Mouse (Mus musculus) G1E (cell line): ENCODE measurements around the gene Olfr1009. TPM values are rescaled to one million over a fixed set of nuclear protein-coding genes. Genes with fewer than 3 reads are reported as not detected.

Experiments used
- ATAC-seq: 2 replicates; pipeline ENCODE4 v1.8.0; 2016; ENCODE audit warnings: mild to moderate bottlenecking; ENCODE audit not compliant: insufficient number of reproducible peaks, poor library complexity, low FRiP score, severe bottlenecking; ENCODE audit errors: extremely low read depth
- DNase-seq: peaks from one replicate; pipeline ENCODE4 v3.0.0; 2012; ENCODE audit warnings: low spot score
- H3K27me3 ChIP-seq: 2 replicates; pipeline ENCODE4 v1.6.1; 2012; ENCODE audit warnings: mild to moderate bottlenecking, low read length, inconsistent platforms; ENCODE audit not compliant: insufficient read depth
- H3K36me3 ChIP-seq: replicated peaks from 2 replicates; pipeline ENCODE3; 2012; ENCODE audit warnings: mild to moderate bottlenecking, inconsistent platforms
- H3K4me1 ChIP-seq: 2 replicates; pipeline ENCODE4 v1.6.1; 2012; ENCODE audit warnings: low read depth, low read length, inconsistent platforms, mixed read lengths; ENCODE audit not compliant: insufficient read depth
- H3K4me3 ChIP-seq: 2 replicates; pipeline ENCODE4 v1.5.1; 2012; ENCODE audit warnings: low read depth, mild to moderate bottlenecking, inconsistent platforms, low read length, moderate library complexity, mixed read lengths
- H3K9me3 ChIP-seq: replicated peaks from 2 replicates; pipeline ENCODE4 v1.6.1; 2012; ENCODE audit warnings: inconsistent platforms
- CTCF ChIP-seq: IDR thresholded peaks from 2 replicates; pipeline ENCODE4 v1.5.1; 2012; ENCODE audit warnings: low read depth, low read length, inconsistent platforms, mixed read lengths
- GATA1 ChIP-seq: IDR thresholded peaks from 2 replicates; pipeline ENCODE4 v1.6.1; 2012; ENCODE audit warnings: borderline replicate concordance, low read length, inconsistent platforms, mixed read lengths
- GATA2 ChIP-seq: IDR thresholded peaks from 2 replicates; pipeline ENCODE4 v1.6.1; 2012; ENCODE audit warnings: low read depth, low read length, inconsistent platforms, borderline replicate concordance
- POLR2AphosphoS5 ChIP-seq: IDR thresholded peaks from 2 replicates; pipeline ENCODE4 v1.6.1; 2012; ENCODE audit warnings: low read depth, low read length, inconsistent platforms; ENCODE audit not compliant: insufficient replicate concordance
- TAL1 ChIP-seq: conservative IDR thresholded peaks from 2 replicates; pipeline ENCODE4 v1.6.1; 2012; ENCODE audit warnings: low read depth, low read length, inconsistent platforms, mixed read lengths
- polyA plus RNA-seq: library from polyadenylated mRNA; stranded (reverse); fragments of >175 nt; gene quantifications from 2 replicates; pipeline ENCODE4 v1.2.3, GENCODE M21; 2012
- total RNA-seq, 2 experiments: library from RNA; stranded (forward) in 1 of 2; stranded (reverse) in 1 of 2; fragments of 200-1000 nt in 1 of 2; fragments of >200 nt in 1 of 2; fragmentation: Nextera tagmentation in 1 of 2; gene quantifications; 2 replicates each; pipeline ENCODE4 v1.2.3; 2014 to 2017

Olfr1009 gene
- total and polyA plus RNA-seq, 3 experiments = 0.05 TPM; not detected in 2

DNA sequence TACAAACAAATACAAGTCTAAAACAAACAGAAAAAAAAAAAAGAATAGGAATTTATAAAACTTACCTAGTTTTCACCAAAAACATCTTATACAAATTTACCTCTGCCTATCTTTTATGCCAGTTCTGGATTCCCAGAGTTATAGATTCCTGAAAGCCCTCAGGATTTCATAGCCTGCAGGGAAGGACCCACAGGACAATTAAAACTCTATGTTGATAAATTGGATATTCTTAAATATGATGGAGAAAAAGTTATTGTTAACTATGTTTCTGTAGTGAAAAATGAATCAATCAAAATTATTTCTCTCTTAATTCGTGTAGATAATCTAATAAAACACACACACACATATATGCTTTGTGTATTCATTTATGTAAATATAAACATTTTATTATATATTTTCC is 47.4 kb downstream of the Olfr1009 start, which contains the start of gene Olfr1012:
Gene Olfr1012, minus strand, starts transcription at position 101 of the 400 bp plus-strand sequence.
- Histone ChIP-seq H3K4me3 (no peak within 1 kb of the TSS), H3K27me3 (no peaks in the 10 kb centered on the region), H3K9me3 (peaks cover 5% of the 10 kb centered on the region; the same call in 1 of the 2 replicates), H3K4me1 (no peaks in the 10 kb centered on the region), H3K36me3 (no peaks in the 10 kb centered on the region)
- TF ChIP-seq GATA1 = no peak
- TF ChIP-seq GATA2 = no peak
- no peak for TF ChIP-seq POLR2AphosphoS5
- TF ChIP-seq TAL1 = no peak
- TF ChIP-seq CTCF = no peak
- DNase-seq (no peak), ATAC-seq (no peak)

DNA sequence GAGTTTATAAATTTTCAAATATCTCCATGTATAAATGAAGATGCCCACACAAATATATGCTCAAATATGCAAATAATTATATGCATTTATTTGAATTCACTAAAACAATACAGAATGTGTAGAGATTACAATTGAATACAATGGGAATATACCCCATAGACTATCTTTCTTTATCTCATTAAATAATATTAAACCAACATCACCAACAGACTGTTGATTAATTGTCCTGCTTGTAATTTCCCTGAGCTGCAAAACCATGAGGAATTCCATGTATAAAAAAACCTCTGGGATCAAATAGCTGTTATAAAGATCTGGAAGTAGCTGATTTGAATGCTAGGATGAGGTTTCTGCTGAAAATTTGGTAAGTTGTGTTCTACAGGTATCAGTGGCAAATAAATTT is 51.6 kb downstream of the Olfr1009 start, which contains the start of gene Olfr1013:
Gene Olfr1013, plus strand, starts transcription at position 301 of the 400 bp plus-strand sequence.
- DNase-seq (no peak), ATAC-seq (no peak)
- no peak for TF ChIP-seq GATA2
- TF ChIP-seq GATA1 = no peak
- no peak for TF ChIP-seq CTCF
- no peak for TF ChIP-seq TAL1
- no peak for TF ChIP-seq POLR2AphosphoS5
- H3K9me3 ChIP-seq = 0 out of 2 replicates have a peak, but pooled peaks cover 2% of the 10 kb centered on the region
- no peaks in the 10 kb centered on the region for H3K4me1 ChIP-seq
- no peak within 1 kb of the TSS for H3K4me3 ChIP-seq
- no peaks in the 10 kb centered on the region for H3K27me3 ChIP-seq
- no peaks in the 10 kb centered on the region for H3K36me3 ChIP-seq

DNA sequence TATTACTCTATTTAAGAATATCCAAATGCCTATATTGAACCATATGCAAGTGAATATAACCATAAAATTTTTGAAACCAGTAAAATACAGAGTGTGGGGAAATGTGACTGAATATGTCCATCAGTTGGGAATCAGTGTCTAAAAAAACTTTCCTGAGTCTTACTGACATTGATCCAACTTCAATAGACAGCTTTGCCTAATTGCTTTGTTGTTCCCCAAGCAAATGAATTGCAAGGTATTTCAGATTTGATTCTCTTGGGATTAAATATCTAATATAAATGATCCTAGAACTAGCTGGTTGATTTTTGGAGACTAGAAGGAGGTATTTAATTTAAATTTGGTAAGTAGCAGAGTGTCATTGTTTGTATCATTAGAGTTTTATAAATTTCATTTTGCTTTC is 57.2 kb downstream of the Olfr1009 start, which contains the start of gene Olfr1014:
Gene Olfr1014, plus strand, starts transcription at position 301 of the 400 bp plus-strand sequence.
- no peaks in the 10 kb centered on the region for H3K36me3 ChIP-seq
- no peak for DNase-seq
- no peak within 1 kb of the TSS for H3K4me3 ChIP-seq
- no peak for ATAC-seq
- no peaks in the 10 kb centered on the region for H3K27me3 ChIP-seq
- no peaks in the 10 kb centered on the region for H3K4me1 ChIP-seq
- H3K9me3 ChIP-seq = no peaks in the 10 kb centered on the region
- no peak for TF ChIP-seq CTCF
- TF ChIP-seq POLR2AphosphoS5 = no peak
- no peak for TF ChIP-seq GATA2
- TF ChIP-seq GATA1 = no peak

Other genes with a start within 250 kb of the Olfr1009 start
Only the 20 nearest of the 22 such genes appear.
- gene 4833423E24Rik, start 196.4 kb upstream of the Olfr1009 start, total RNA-seq (2014; fragmentation: Nextera tagmentation) = not detected in 2 replicates
- gene 4833423E24Rik, start 196.4 kb upstream of the Olfr1009 start, total RNA-seq (2017) = 0.11 TPM in 1 of 2 replicates, not detected in the other
- gene 4833423E24Rik, start 196.4 kb upstream of the Olfr1009 start, polyA plus RNA-seq = not detected in 2 replicates
- gene Olfr996, start 136.2 kb upstream of the Olfr1009 start, total RNA-seq (2014; fragmentation: Nextera tagmentation) = not detected in 2 replicates
- gene Olfr996, start 136.2 kb upstream of the Olfr1009 start, total RNA-seq (2017) = not detected in 2 replicates
- not detected in 2 replicates for gene Olfr996, start 136.2 kb upstream of the Olfr1009 start, polyA plus RNA-seq
- gene Olfr998, start 126.5 kb upstream of the Olfr1009 start, total RNA-seq (2014; fragmentation: Nextera tagmentation) = not detected in 2 replicates
- gene Olfr998, start 126.5 kb upstream of the Olfr1009 start, total RNA-seq (2017) = not detected in 2 replicates
- not detected in 2 replicates for gene Olfr998, start 126.5 kb upstream of the Olfr1009 start, polyA plus RNA-seq
- gene Olfr1000, start 103.5 kb upstream of the Olfr1009 start, total RNA-seq (2014; fragmentation: Nextera tagmentation) = not detected in 2 replicates
- 0.12 and 0.22 TPM in 2 replicates for gene Olfr1000, start 103.5 kb upstream of the Olfr1009 start, total RNA-seq (2017)
- not detected in 2 replicates for gene Olfr1000, start 103.5 kb upstream of the Olfr1009 start, polyA plus RNA-seq
- not detected in 2 replicates for gene Olfr1002, start 64.7 kb upstream of the Olfr1009 start, total RNA-seq (2014; fragmentation: Nextera tagmentation)
- 0.12 TPM in 1 of 2 replicates, not detected in the other for gene Olfr1002, start 64.7 kb upstream of the Olfr1009 start, total RNA-seq (2017)
- gene Olfr1002, start 64.7 kb upstream of the Olfr1009 start, polyA plus RNA-seq = not detected in 2 replicates
- not detected in 2 replicates for gene Olfr154, start 51.0 kb upstream of the Olfr1009 start, total RNA-seq (2014; fragmentation: Nextera tagmentation)
- 0.11 and 0.29 TPM in 2 replicates for gene Olfr154, start 51.0 kb upstream of the Olfr1009 start, total RNA-seq (2017)
- not detected in 2 replicates for gene Olfr154, start 51.0 kb upstream of the Olfr1009 start, polyA plus RNA-seq
- gene Olfr1006, start 36.7 kb upstream of the Olfr1009 start, total RNA-seq (2014; fragmentation: Nextera tagmentation) = not detected in 2 replicates
- not detected in 2 replicates for gene Olfr1006, start 36.7 kb upstream of the Olfr1009 start, total RNA-seq (2017)
- not detected in 2 replicates for gene Olfr1006, start 36.7 kb upstream of the Olfr1009 start, polyA plus RNA-seq
- not detected in 2 replicates for gene Olfr1008, start 26.0 kb upstream of the Olfr1009 start, total RNA-seq (2014; fragmentation: Nextera tagmentation)
- gene Olfr1008, start 26.0 kb upstream of the Olfr1009 start, total RNA-seq (2017) = 0.11 and 0.12 TPM in 2 replicates
- gene Olfr1008, start 26.0 kb upstream of the Olfr1009 start, polyA plus RNA-seq = not detected in 2 replicates
- gene Olfr1012, start 47.3 kb downstream of the Olfr1009 start, total RNA-seq (2014; fragmentation: Nextera tagmentation) = not detected in 2 replicates
- gene Olfr1012, start 47.3 kb downstream of the Olfr1009 start, total RNA-seq (2017) = 0.12 and 0.16 TPM in 2 replicates
- gene Olfr1012, start 47.3 kb downstream of the Olfr1009 start, polyA plus RNA-seq = not detected in 2 replicates
- gene Olfr1013, start 51.7 kb downstream of the Olfr1009 start, total RNA-seq (2014; fragmentation: Nextera tagmentation) = not detected in 2 replicates
- gene Olfr1013, start 51.7 kb downstream of the Olfr1009 start, total RNA-seq (2017) = 0.06 TPM in 1 of 2 replicates, not detected in the other
- gene Olfr1013, start 51.7 kb downstream of the Olfr1009 start, polyA plus RNA-seq = not detected in 2 replicates
- gene Olfr1014, start 57.3 kb downstream of the Olfr1009 start, total RNA-seq (2014; fragmentation: Nextera tagmentation) = not detected in 2 replicates
- gene Olfr1014, start 57.3 kb downstream of the Olfr1009 start, total RNA-seq (2017) = 0.27 TPM in 1 of 2 replicates, not detected in the other
- not detected in 2 replicates for gene Olfr1014, start 57.3 kb downstream of the Olfr1009 start, polyA plus RNA-seq
- gene Olfr1015, start 66.6 kb downstream of the Olfr1009 start, total RNA-seq (2014; fragmentation: Nextera tagmentation) = not detected in 2 replicates
- gene Olfr1015, start 66.6 kb downstream of the Olfr1009 start, total RNA-seq (2017) = not detected in 2 replicates
- gene Olfr1015, start 66.6 kb downstream of the Olfr1009 start, polyA plus RNA-seq = not detected in 2 replicates
- gene Olfr1016, start 87.1 kb downstream of the Olfr1009 start, total RNA-seq (2014; fragmentation: Nextera tagmentation) = not detected in 2 replicates
- 0.11 TPM in 1 of 2 replicates, not detected in the other for gene Olfr1016, start 87.1 kb downstream of the Olfr1009 start, total RNA-seq (2017)
- gene Olfr1016, start 87.1 kb downstream of the Olfr1009 start, polyA plus RNA-seq = not detected in 2 replicates
- gene Olfr1018, start 103.1 kb downstream of the Olfr1009 start, total RNA-seq (2014; fragmentation: Nextera tagmentation) = not detected in 2 replicates
- gene Olfr1018, start 103.1 kb downstream of the Olfr1009 start, total RNA-seq (2017) = 0.17 TPM in 1 of 2 replicates, not detected in the other
- gene Olfr1018, start 103.1 kb downstream of the Olfr1009 start, polyA plus RNA-seq = not detected in 2 replicates
- gene Olfr1019, start 130.1 kb downstream of the Olfr1009 start, total RNA-seq (2014; fragmentation: Nextera tagmentation) = not detected in 2 replicates
- gene Olfr1019, start 130.1 kb downstream of the Olfr1009 start, total RNA-seq (2017) = not detected in 2 replicates
- gene Olfr1019, start 130.1 kb downstream of the Olfr1009 start, polyA plus RNA-seq = not detected in 2 replicates
- gene Olfr1020, start 131.6 kb downstream of the Olfr1009 start, total RNA-seq (2014; fragmentation: Nextera tagmentation) = not detected in 2 replicates
- gene Olfr1020, start 131.6 kb downstream of the Olfr1009 start, total RNA-seq (2017) = 0.17 TPM in 1 of 2 replicates, not detected in the other
- gene Olfr1020, start 131.6 kb downstream of the Olfr1009 start, polyA plus RNA-seq = not detected in 2 replicates
- gene Olfr1022, start 153.2 kb downstream of the Olfr1009 start, total RNA-seq (2014; fragmentation: Nextera tagmentation) = not detected in 2 replicates
- 0.17 and 0.33 TPM in 2 replicates for gene Olfr1022, start 153.2 kb downstream of the Olfr1009 start, total RNA-seq (2017)
- gene Olfr1022, start 153.2 kb downstream of the Olfr1009 start, polyA plus RNA-seq = not detected in 2 replicates
- gene Olfr1023, start 170.2 kb downstream of the Olfr1009 start, total RNA-seq (2014; fragmentation: Nextera tagmentation) = not detected in 2 replicates
- gene Olfr1023, start 170.2 kb downstream of the Olfr1009 start, total RNA-seq (2017) = 0.05 and 0.06 TPM in 2 replicates
- gene Olfr1023, start 170.2 kb downstream of the Olfr1009 start, polyA plus RNA-seq = not detected in 2 replicates
- gene Olfr1024, start 189.6 kb downstream of the Olfr1009 start, total RNA-seq (2014; fragmentation: Nextera tagmentation) = not detected in 2 replicates
- 0.11 and 0.17 TPM in 2 replicates for gene Olfr1024, start 189.6 kb downstream of the Olfr1009 start, total RNA-seq (2017)
- gene Olfr1024, start 189.6 kb downstream of the Olfr1009 start, polyA plus RNA-seq = not detected in 2 replicates
- gene Olfr1025-ps1, start 199.8 kb downstream of the Olfr1009 start, total RNA-seq (2014; fragmentation: Nextera tagmentation) = not detected in 2 replicates
- gene Olfr1025-ps1, start 199.8 kb downstream of the Olfr1009 start, total RNA-seq (2017) = 0.05 TPM in 1 of 2 replicates, not detected in the other
- gene Olfr1025-ps1, start 199.8 kb downstream of the Olfr1009 start, polyA plus RNA-seq = not detected in 2 replicates